Mouse (Mus musculus) frontal cortex, postnatal 36 days (tissue): Measurements from ENCODE around the gene Stfa1.
"Not testable (repeated sequence)": the region's sequence is repeated elsewhere in the genome, so short reads cannot be mapped to it uniquely, and the experiment has no call there.

Experiments
- DNase-seq, 2 experiments: peaks; one replicate each; pipeline ENCODE4 v3.0.0; 2022; ENCODE audit warnings: low spot score in 2 of 2

Stfa1 gene

DNA sequence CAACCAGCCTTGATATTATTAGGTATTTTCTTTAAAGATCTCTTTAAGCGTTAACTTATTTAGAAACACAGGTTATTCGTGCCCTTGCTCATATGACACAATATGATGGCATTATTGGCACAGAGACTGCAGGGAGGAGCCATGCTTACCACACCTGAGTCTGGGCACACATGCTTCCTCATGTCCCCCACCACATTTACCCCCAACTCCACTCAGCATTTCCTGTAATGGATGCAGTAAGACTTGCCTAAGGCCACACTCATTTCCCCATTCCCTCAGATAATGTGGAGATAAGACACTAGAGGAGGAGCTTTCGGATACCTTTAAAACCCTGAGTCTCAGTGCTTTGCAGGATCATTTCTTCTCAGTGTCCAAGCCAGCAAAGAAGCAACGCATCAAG lies at the start of gene Stfa1:
TSS of gene Stfa1 (plus strand) at position 156 of the 400 bp plus-strand sequence.
- not testable (repeated sequence) for DNase-seq

GRCm38 (mm10) chr16:36260585-36260984 lies 16.2 kb upstream of the Stfa1 start:
- DNase-seq, result not testable (repeated sequence)

GRCm38 (mm10) chr16:36289140-36289539 lies 12.4 kb downstream of the Stfa1 start:
- DNase-seq, result no peak

DNA sequence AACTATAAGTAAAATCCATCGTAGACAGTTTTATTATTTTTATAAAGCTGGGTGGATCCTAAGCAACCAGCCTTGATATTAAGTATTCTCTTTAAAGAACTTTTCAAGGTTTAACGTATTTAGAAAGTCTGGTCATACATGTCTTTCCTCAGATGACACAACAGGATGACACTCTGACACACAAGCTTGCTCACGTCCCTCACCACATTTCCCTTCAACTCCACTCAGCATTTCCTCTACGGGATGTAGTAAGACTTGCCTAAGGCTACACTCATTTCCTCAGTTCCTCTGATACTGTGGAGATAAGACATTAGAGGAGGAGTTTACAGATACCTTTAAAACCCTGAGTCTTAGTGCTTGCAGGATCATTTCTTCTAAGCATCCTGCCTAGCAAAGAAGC lies 30.9 kb downstream of the Stfa1 start:
- DNase-seq, result no peak

GRCm38 (mm10) chr16:36316111-36316510 lies 39.4 kb downstream of the Stfa1 start:
- not testable (repeated sequence) for DNase-seq

DNA sequence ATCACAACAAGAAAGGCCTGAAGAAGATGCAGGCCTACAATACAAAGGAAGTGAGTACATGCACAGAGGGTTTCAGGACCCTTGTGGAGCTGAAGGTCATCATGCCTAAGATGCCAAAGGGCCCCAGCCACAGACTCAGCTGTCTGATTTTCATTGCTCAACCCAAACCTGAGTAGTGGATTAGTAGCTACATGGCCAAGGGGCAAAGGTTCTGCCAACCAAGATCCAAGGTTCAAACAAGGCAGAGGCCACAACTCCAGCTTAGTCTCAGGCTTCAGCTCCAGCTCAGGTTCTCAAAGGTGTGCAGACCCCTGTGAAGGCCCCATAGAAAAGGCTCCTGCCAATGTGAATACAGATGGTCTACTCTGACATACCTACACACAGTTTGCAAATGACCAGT lies 42.5 kb downstream of the Stfa1 start:
- no peak for DNase-seq

GRCm38 (mm10) chr16:36334232-36334631 lies 57.5 kb downstream of the Stfa1 start, which contains the start of gene BC117090:
Gene BC117090, minus strand, starts transcription at chr16:36334332.
- no peak for DNase-seq
